Mouse (Mus musculus) hindbrain, embryonic 15.5 days (tissue): ENCODE measurements around the gene Cx3cr1. TPM values are rescaled to one million over a fixed set of nuclear protein-coding genes. Genes with fewer than 3 reads are reported as not detected.

Experiments used
- ATAC-seq: fragments of 200-750 bp; cut with Nextera tagmentation; 2 replicates; pipeline ENCODE4 v1.8.0; 2017; ENCODE audit warnings: low read depth, moderate number of reproducible peaks, moderate TSS enrichment; ENCODE audit not compliant: low FRiP score
- H3K27ac ChIP-seq: fragments of 300-500 bp; sonication (generic); replicated peaks from 2 replicates; pipeline ENCODE4 v1.5.1; 2015; ENCODE audit warnings: mild to moderate bottlenecking, inconsistent platforms
- H3K27me3 ChIP-seq: fragments of 300-500 bp; sonication (generic); 2 replicates; pipeline ENCODE4 v1.6.1; 2015; ENCODE audit warnings: control low read depth, inconsistent platforms
- H3K36me3 ChIP-seq: fragments of 300-500 bp; sonication (generic); 2 replicates; pipeline ENCODE4 v1.6.1; 2015; ENCODE audit warnings: control low read depth, inconsistent platforms
- H3K4me1 ChIP-seq: fragments of 300-500 bp; sonication (generic); replicated peaks from 2 replicates; pipeline ENCODE4 v1.6.1; 2015; ENCODE audit warnings: control low read depth, inconsistent platforms
- H3K4me2 ChIP-seq: fragments of 300-500 bp; sonication (generic); 2 replicates; pipeline ENCODE4 v1.6.1; 2015; ENCODE audit warnings: moderate library complexity, mild to moderate bottlenecking, inconsistent platforms
- H3K4me3 ChIP-seq: fragments of 300-500 bp; sonication (generic); 2 replicates; pipeline ENCODE4 v1.5.1; 2015; ENCODE audit warnings: mild to moderate bottlenecking, inconsistent platforms
- H3K9ac ChIP-seq: fragments of 300-500 bp; sonication (generic); 2 replicates; pipeline ENCODE4 v1.6.1; 2015; ENCODE audit warnings: inconsistent platforms
- H3K9me3 ChIP-seq: fragments of 300-500 bp; sonication (generic); 2 replicates; pipeline ENCODE4 v1.6.1; 2016; ENCODE audit warnings: control low read depth, inconsistent platforms
- WGBS: fragments of 180-500 bp; shearing (Covaris S2); methylation state at CpG from one replicate; pipeline ENCODE4 v1.1.7; 2015; 5-methylcytosine and 5-hydroxymethylcytosine counted together
- polyA plus RNA-seq: library from polyadenylated mRNA; unstranded; fragments of >200 nt; fragmentation: Nextera tagmentation; extraction: Ambion mirVana; gene quantifications from 2 replicates; pipeline ENCODE4 v1.2.1, GENCODE M21; 2015

The Cx3cr1 gene
- polyA plus RNA-seq, 1 experiment from 2014 or later, result 9.9 TPM

DNA sequence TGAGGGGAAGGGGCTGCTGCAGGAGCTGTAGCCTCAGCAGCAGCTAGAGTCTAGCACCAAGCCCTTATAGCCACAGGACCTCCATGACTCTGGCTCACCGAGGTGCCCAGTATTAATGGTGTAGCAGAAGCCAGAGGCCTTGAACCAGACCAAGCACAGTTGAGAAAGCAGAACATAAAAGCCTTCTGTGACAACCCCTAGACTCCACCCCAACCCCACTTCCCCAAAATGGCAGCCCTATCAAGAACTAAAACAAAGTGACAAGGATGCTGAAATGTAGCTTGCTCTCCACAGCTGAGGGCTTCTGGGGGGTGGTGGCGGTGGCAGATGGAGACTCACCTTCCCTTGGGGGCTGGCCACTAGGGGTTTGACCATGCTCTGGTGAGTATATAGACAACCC is 31.5 kb upstream of the Cx3cr1 start:
- Histone ChIP-seq H3K9ac (no peak overlapping the region), H3K36me3 (no peaks in the 10 kb centered on the region), H3K4me2 (no peak overlapping the region), H3K27ac (no peak overlapping the region), H3K4me3 (no peak overlapping the region), H3K27me3 (no peaks in the 10 kb centered on the region), H3K4me1 (no peaks in the 10 kb centered on the region), H3K9me3 (0 out of 2 replicates have a peak, but pooled peaks cover 5% of the 10 kb centered on the region)
- no peak for ATAC-seq
- 98% methylated on average over 2 of the region's 2 CpGs for WGBS

DNA sequence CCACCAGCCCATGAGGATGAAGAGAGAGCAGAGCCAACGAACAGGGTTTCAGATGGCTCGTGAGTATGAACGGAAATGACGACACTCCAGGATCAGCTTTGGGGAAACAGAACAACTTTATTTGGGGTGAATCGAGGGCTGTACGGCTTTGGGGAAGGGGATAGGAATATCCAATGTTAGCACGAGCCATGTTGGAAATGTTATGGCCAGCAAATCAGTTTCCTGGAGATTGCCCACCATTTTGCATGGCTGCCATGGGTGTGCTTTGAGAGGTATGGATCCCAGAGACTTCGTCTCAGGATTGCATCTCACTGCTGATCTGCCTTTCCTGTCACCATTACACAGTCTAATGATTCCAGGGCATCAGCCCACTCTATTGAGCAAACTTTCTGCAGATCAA is 29.6 kb upstream of the Cx3cr1 start:
- Histone ChIP-seq H3K9ac (no peak overlapping the region), H3K4me1 (no peaks in the 10 kb centered on the region), H3K4me2 (no peak overlapping the region), H3K27me3 (no peaks in the 10 kb centered on the region), H3K27ac (no peak overlapping the region), H3K4me3 (no peak overlapping the region), H3K9me3 (0 out of 2 replicates have a peak, but pooled peaks cover 3% of the 10 kb centered on the region), H3K36me3 (no peaks in the 10 kb centered on the region)
- ATAC-seq, result no peak
- 92% methylated on average over 8 of the region's 8 CpGs for WGBS

DNA sequence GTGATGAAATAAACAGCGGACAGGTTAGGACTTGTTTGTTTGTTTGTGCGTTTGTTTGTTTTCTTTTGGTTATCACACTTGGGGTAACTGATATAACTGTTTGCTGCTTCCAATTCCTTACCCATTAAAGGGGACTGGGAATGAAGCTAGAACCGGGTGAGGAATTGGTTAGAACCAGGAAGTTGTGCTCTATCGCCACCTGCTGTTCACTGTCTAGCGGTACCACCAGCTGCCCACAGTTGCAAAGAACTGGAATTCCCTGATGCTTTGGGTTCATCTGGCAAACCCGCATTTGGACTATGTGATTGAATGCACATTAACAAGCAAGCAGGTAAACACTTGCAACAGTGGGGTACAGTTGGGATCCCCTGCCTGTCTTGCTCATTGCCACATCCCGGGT is 29.0 kb upstream of the Cx3cr1 start:
- ATAC-seq, result no peak
- no peak overlapping the region for H3K9ac ChIP-seq
- no peaks in the 10 kb centered on the region for H3K9me3 ChIP-seq
- no peaks in the 10 kb centered on the region for H3K27me3 ChIP-seq
- H3K4me2 ChIP-seq, result no peak overlapping the region
- no peaks in the 10 kb centered on the region for H3K36me3 ChIP-seq
- no peaks in the 10 kb centered on the region for H3K4me1 ChIP-seq
- H3K4me3 ChIP-seq, result no peak overlapping the region
- 25% methylated on average over 7 of the region's 7 CpGs for WGBS
- H3K27ac ChIP-seq, result no peak overlapping the region

DNA sequence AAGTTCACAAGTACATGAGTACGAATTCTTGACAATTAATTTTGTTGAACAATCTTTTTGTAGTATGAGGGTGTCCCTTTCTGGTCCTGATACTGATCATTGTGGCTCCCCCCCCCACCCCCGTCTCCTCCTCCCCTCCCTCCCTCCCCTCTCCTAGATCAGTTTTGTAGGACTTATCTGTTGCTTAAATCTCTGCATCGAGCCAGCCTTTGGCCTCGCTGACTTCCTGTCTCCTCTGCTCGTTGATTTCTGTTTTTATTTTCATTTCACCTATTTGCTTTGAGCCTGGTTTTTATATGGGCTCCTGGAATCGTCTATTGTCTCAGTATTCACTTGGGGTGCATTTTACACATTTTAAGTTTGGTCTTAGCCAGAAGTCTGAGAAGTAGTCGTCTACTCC is 26.2 kb upstream of the Cx3cr1 start:
- Histone ChIP-seq H3K27ac (no peak overlapping the region), H3K4me3 (no peak overlapping the region), H3K4me1 (no peaks in the 10 kb centered on the region), H3K9ac (no peak overlapping the region), H3K36me3 (no peaks in the 10 kb centered on the region), H3K27me3 (no peaks in the 10 kb centered on the region), H3K9me3 (no peaks in the 10 kb centered on the region), H3K4me2 (no peak overlapping the region)
- 79% methylated on average over 7 of the region's 7 CpGs for WGBS
- no peak for ATAC-seq

DNA sequence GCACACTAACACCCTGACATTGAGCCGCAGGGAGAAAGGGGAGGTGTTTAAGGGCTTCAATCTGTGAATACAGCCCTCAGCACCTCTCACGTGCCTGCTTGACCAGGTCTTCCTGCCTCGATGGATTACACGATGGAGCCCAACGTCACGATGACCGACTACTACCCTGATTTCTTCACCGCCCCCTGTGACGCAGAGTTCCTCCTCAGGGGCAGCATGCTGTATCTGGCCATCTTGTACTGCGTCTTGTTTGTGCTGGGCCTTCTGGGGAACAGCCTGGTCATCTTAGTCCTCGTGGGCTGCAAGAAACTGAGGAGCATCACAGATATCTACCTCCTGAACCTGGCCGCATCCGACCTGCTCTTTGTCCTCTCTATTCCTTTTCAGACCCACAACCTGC is 24.0 kb upstream of the Cx3cr1 start:
- WGBS, result 90% methylated on average over 13 of the region's 13 CpGs

DNA sequence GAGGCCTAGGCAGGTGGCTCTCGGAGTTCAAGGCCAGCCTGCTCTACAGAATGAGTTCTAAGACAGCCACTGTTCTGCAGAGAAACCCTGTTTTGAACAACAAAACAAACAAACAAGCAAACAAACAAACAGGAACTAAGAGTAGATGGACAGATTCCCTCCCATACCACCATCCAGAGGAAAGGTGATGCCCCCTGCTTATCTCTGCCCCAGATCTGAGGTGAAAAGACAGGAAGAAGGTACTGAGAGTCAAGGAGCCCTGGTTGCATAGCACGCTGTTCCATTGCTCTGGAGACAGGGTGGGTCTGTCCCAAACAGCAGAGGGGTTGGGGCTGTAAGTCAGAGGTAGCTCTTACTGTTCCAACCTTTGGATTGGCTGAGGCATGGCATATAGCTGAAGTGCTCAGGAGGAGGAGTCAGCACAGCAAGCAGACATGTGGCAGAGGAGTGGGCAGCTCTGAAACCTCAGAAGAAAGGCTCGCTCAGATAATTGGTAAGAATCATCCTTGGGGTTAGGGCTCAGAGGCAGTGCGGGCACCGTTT is 22.1 kb upstream of the Cx3cr1 start, which contains the start of gene Ccr8:
Gene Ccr8, plus strand, starts transcription at position 419 of the 543 bp plus-strand sequence.
- Histone ChIP-seq H3K27me3 (no peaks in the 10 kb centered on the region), H3K9ac (no peak within 1 kb of the TSS), H3K36me3 (no peaks in the 10 kb centered on the region), H3K4me1 (no peaks in the 10 kb centered on the region), H3K4me3 (no peak within 1 kb of the TSS), H3K9me3 (no peaks in the 10 kb centered on the region), H3K4me2 (no peak within 1 kb of the TSS), H3K27ac (no peak within 1 kb of the TSS)
- 79% methylated on average over 5 of the region's 5 CpGs for WGBS
- ATAC-seq, result no peak

More for the DNA sequence above, 24.0 kb upstream of the Cx3cr1 start:
- no peaks in the 10 kb centered on the region for H3K9me3 ChIP-seq
- ATAC-seq, result no peak
- H3K36me3 ChIP-seq, result no peaks in the 10 kb centered on the region
- no peak overlapping the region for H3K27ac ChIP-seq
- no peaks in the 10 kb centered on the region for H3K27me3 ChIP-seq
- H3K9ac ChIP-seq, result no peak overlapping the region
- H3K4me3 ChIP-seq, result no peak overlapping the region
- no peak overlapping the region for H3K4me2 ChIP-seq
- H3K4me1 ChIP-seq, result no peaks in the 10 kb centered on the region

DNA sequence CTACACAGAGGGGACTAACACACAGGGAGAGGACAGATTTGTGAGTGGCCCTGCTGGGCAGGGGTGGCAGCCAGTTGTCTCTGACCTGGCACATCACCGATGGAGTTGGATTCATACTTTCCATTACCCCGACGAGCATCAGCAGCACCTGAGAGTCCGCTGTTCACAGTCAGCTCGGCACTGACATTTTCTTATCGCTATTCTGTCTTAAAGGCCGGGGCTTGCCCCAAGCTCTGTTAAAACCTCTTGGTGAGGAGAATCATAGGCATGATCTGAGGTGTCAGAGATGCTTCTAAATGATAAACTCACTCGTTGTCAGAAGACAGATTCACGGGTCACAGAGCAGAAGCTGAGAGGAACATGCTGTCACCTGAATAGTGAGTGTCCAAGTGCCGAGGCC is 21.4 kb upstream of the Cx3cr1 start:
- WGBS, result 85% methylated on average over 10 of the region's 10 CpGs
- Histone ChIP-seq H3K36me3 (no peaks in the 10 kb centered on the region), H3K4me2 (no peak overlapping the region), H3K4me3 (no peak overlapping the region), H3K27me3 (no peaks in the 10 kb centered on the region), H3K27ac (no peak overlapping the region), H3K9me3 (no peaks in the 10 kb centered on the region), H3K4me1 (no peaks in the 10 kb centered on the region), H3K9ac (no peak overlapping the region)
- no peak for ATAC-seq

DNA sequence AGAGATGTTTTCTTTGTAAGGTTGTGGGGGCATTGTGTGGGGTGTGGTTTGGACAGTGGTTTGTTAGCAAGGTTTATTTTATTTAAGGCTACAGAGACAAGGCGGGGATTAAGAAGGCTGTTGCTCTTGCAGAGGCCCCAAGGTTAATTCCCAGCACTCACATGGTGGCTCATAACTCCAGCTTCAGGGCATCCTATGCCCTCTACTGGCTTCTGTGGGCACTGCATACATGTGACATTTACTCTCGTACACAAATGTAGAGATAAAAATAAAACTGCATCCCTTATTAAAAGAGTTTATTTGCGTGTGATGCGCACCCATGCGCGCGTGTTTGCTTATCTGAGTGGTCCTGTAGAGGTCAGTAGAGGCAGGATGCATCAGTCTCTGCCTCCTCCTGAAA is 19.4 kb upstream of the Cx3cr1 start:
- H3K9ac ChIP-seq, result no peak overlapping the region
- H3K9me3 ChIP-seq, result no peaks in the 10 kb centered on the region
- no peak overlapping the region for H3K27ac ChIP-seq
- H3K4me2 ChIP-seq, result no peak overlapping the region
- 87% methylated on average over 7 of the region's 7 CpGs for WGBS
- ATAC-seq, result no peak
- no peak overlapping the region for H3K4me3 ChIP-seq
- H3K27me3 ChIP-seq, result no peaks in the 10 kb centered on the region
- no peaks in the 10 kb centered on the region for H3K4me1 ChIP-seq
- H3K36me3 ChIP-seq, result no peaks in the 10 kb centered on the region

DNA sequence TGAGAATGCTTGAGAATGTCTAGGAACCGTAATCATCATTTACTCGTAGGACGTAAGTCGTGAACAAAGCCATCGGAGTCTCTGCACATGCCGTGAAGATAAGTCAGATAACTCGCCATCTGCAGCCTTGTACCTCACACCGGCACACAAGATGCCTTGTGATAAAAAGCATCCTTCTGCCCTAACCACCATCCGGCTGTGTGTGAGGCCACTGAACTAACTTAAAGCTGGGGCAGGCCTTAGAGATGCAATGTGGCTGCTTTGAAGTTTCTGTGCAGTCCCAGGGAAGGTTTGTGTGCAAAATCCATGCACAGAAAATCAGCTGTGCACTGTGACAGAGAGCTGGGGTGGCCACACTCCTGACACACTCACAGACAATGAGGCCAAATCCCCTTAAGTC is 14.7 kb upstream of the Cx3cr1 start:
- ATAC-seq, result no peak
- no peaks in the 10 kb centered on the region for H3K27me3 ChIP-seq
- 89% methylated on average over 9 of the region's 9 CpGs for WGBS
- H3K9ac ChIP-seq, result no peak overlapping the region
- H3K9me3 ChIP-seq, result no peaks in the 10 kb centered on the region
- H3K4me2 ChIP-seq, result no peak overlapping the region
- H3K27ac ChIP-seq, result no peak overlapping the region
- H3K4me1 ChIP-seq, result no peaks in the 10 kb centered on the region
- no peaks in the 10 kb centered on the region for H3K36me3 ChIP-seq
- no peak overlapping the region for H3K4me3 ChIP-seq

DNA sequence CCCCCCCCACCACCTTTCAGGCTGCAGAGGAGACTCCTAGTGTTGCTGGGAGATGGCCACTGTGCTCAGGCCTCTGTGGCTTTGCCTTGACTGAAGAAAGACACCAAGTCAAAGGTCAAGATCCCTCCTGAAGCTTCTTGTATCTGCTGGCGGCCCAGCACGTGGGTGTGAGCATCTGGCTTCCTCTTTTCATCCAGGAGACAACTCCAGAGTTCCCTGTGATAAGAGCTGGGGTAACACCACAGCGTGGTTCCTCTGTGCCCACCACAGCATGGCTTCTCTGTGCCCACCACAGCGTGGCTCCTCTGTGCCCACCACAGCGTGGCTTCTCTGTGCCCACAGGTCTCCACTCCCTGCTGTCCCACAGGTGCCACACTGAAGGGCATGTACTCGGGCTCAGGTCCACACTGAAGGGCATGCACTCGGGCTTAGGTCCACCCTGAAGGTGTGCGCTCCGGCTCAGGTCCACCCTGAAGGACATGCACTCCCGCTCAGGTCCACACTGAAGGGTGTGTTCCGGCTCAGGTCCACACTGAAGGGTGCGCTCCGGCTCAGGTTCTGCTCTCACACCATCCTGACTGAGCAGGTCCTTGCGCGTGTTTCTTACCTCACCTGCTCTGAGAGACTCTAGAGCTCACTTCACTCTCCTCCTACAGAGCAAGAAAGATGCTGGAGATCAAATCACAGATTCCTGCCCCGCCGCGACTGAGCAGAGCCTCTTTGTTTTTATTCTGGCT is 13.6 kb upstream of the Cx3cr1 start:
- Histone ChIP-seq H3K9ac (no peak overlapping the region), H3K4me3 (no peak overlapping the region), H3K4me1 (no peaks in the 10 kb centered on the region), H3K36me3 (no peaks in the 10 kb centered on the region), H3K9me3 (no peaks in the 10 kb centered on the region), H3K27ac (no peak overlapping the region), H3K27me3 (no peaks in the 10 kb centered on the region), H3K4me2 (no peak overlapping the region)
- WGBS, result 83% methylated on average over 18 of the region's 18 CpGs
- ATAC-seq, result no peak

DNA sequence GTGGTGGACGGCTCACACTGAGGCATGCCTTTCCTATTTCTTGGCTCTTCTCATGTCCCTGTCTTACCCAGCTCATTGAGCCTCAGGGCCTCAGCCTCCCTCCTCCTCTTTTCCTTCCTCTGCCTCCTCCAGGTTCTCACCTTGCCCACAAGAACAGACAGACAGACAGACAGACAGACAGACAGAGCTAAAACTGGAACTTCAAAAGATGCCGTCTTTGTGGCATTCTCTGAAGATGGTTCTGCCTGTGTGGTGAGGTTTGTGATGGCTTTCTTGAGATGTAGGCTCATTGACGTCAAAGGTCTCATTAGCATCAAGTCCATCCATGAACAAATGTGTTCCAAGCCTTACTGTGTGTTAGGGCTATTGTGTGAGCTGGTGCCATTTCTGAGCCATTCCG is 13.0 kb upstream of the Cx3cr1 start:
- no peak overlapping the region for H3K4me2 ChIP-seq
- H3K9me3 ChIP-seq, result no peaks in the 10 kb centered on the region
- WGBS, result 61% methylated on average over 4 of the region's 4 CpGs
- H3K36me3 ChIP-seq, result no peaks in the 10 kb centered on the region
- no peaks in the 10 kb centered on the region for H3K27me3 ChIP-seq
- no peak overlapping the region for H3K27ac ChIP-seq
- no peak overlapping the region for H3K9ac ChIP-seq
- H3K4me1 ChIP-seq, result no peaks in the 10 kb centered on the region
- ATAC-seq, result no peak
- no peak overlapping the region for H3K4me3 ChIP-seq

DNA sequence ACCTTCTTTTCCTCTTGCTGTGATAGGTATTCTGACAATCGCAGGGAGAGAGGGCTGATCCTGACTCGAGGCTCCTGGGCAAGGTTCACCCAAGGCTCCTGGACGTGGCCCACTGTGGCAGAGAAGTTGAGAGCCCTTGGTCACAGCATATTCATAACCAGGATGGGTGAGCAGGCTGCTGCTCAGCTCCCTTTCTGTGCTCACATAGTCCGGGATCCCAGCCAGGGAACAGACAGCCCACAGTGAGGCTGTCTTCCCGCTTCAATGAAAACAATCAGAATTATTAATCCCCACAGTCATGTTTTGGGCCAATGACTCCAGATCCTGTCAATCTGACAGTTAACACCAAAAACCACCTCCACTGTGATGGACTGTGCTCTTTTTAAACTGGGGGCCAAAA is 12.3 kb upstream of the Cx3cr1 start:
- Histone ChIP-seq H3K4me1 (no peaks in the 10 kb centered on the region), H3K27me3 (no peaks in the 10 kb centered on the region), H3K36me3 (no peaks in the 10 kb centered on the region), H3K27ac (no peak overlapping the region), H3K9ac (no peak overlapping the region), H3K4me3 (no peak overlapping the region), H3K4me2 (no peak overlapping the region), H3K9me3 (no peaks in the 10 kb centered on the region)
- no peak for ATAC-seq
- WGBS, result 74% methylated on average over 5 of the region's 5 CpGs

DNA sequence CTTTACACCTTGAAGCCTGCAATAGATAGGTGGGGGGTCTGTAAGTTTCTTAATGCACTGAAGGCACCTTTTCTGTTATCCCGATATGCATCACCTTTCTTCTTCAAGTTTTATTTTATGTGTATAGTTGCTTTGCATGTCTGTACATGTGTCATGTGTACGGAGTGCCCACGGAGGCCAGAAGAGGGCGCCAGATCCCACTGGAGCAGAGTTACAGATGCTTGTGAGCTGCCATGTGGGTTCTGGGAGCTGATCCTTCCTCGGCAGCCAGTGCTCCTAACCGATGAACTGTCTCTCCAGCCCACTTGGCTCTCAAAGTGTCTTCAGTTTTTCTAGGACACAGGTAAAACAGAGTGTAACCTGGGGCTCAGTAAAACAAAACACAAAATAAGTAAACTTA is 11.6 kb upstream of the Cx3cr1 start:
- Histone ChIP-seq H3K9me3 (no peaks in the 10 kb centered on the region), H3K27me3 (no peaks in the 10 kb centered on the region), H3K4me2 (no peak overlapping the region), H3K4me3 (no peak overlapping the region), H3K9ac (no peak overlapping the region), H3K4me1 (no peaks in the 10 kb centered on the region), H3K27ac (no peak overlapping the region), H3K36me3 (no peaks in the 10 kb centered on the region)
- ATAC-seq, result no peak
- WGBS, result 82% methylated on average over 6 of the region's 6 CpGs
